22 mouse cellular contexts compared by ENCODE assay signal in genomic region chr6:47559287-47559686, GRCm38 (mm10). TPM values are rescaled to one million over a fixed set of nuclear protein-coding genes. Genes with fewer than 3 reads are reported as not detected.
A peak's percentile ranks its signal among the peaks of the same experiment; 100 is the strongest.
DNase-seq lines count a peak whose midpoint lies in the region; ATAC-seq and TF ChIP-seq lines count a peak whose summit lies in the region.
"Had no signal": no experiment of that assay in that cellular context is flagged by ENCODE, and none has a peak within 500 bp of the region (broad histone marks: within the 10 kb centered on the region; RNA-seq: fewer than 3 reads in every experiment).

No protein-coding gene starts in this region.

- peak; percentile 23 for DNase-seq in kidney, adult 2 months
- peak; percentile 64 for DNase-seq in Patski (ENCODE audit: low read depth, low spot score)
- peak; percentile 10 for DNase-seq in kidney, adult 9 months
- peak; percentile 20 to 34 for DNase-seq in kidney, postnatal 36 days
- no peak for DNase-seq in MN1 (ENCODE audit: low spot score)
- no peak for DNase-seq in frontal cortex, postnatal 36 days (ENCODE audit: low spot score in 2 of 2)
- DNase-seq: adrenal gland, postnatal 10 days; cerebellum, adult 11-12 months; cerebellum, adult 9-10 months; cerebellum, postnatal 25 days; gastrocnemius, adult 2 months; gastrocnemius, postnatal 25 days; heart, adult 11 months; heart, postnatal 4 days had no signal

- H3K9ac ChIP-seq in kidney, embryonic 15.5 days = no peak overlapping the region
- H3K9ac ChIP-seq: embryonic facial prominence, embryonic 12.5 days; forebrain, embryonic 12.5 days; heart, embryonic 13.5 days; hindbrain, embryonic 12.5 days had no signal

- 56% methylated on average over 2 of the region's 2 CpGs for WGBS in kidney, adult 2 months
- 88% methylated on average over 2 of the region's 2 CpGs for WGBS in kidney, embryonic 15.5 days

- in situ Hi-C loops in Patski (cut with MboI; ENCODE audit: low pct_unique_long_range_greater_than_20kb) = no loop called here

- no peaks in the 10 kb centered on the region for H3K9me3 ChIP-seq in kidney, embryonic 15.5 days (replicated peaks)
- H3K9me3 ChIP-seq: embryonic facial prominence, embryonic 12.5 days; forebrain, embryonic 12.5 days; heart, embryonic 13.5 days; hindbrain, embryonic 12.5 days had no signal

- no peaks in the 10 kb centered on the region; the same call in 1 of the 2 replicates for H3K4me1 ChIP-seq in kidney, adult 2 months (ENCODE audit: control insufficient read depth, insufficient read depth, low read length)
- H3K4me1 ChIP-seq in kidney, embryonic 15.5 days = no peaks in the 10 kb centered on the region
- H3K4me1 ChIP-seq: embryonic facial prominence, embryonic 12.5 days; forebrain, embryonic 12.5 days; heart, embryonic 13.5 days; hindbrain, embryonic 12.5 days had no signal

- no peak overlapping the region for H3K4me3 ChIP-seq in kidney, adult 2 months (ENCODE audit: insufficient read depth, low read depth, low read length)
- H3K4me3 ChIP-seq in kidney, embryonic 15.5 days (replicated peaks) = no peak overlapping the region
- H3K4me3 ChIP-seq: embryonic facial prominence, embryonic 12.5 days; forebrain, embryonic 12.5 days; gastrocnemius, adult 2 months; heart, embryonic 13.5 days; hindbrain, embryonic 12.5 days had no signal

- CTCF ChIA-PET in Patski (lab: Charles Lee) = interaction anchor here (1.1 to 2.5 kb wide), 3 partner anchors 13 to 32 kb away, joined by 4 to 16 read pairs (median 7); no protein-coding TSS in a partner anchor

- H3K27ac ChIP-seq in kidney, adult 2 months (ENCODE audit: insufficient read depth, low read depth, low read length) = no peak overlapping the region
- no peak overlapping the region for H3K27ac ChIP-seq in kidney, embryonic 15.5 days
- H3K27ac ChIP-seq: embryonic facial prominence, embryonic 12.5 days; forebrain, embryonic 12.5 days; gastrocnemius, adult 2 months; heart, embryonic 13.5 days; hindbrain, embryonic 12.5 days had no signal

- no peaks in the 10 kb centered on the region for H3K27me3 ChIP-seq in kidney, adult 2 months (replicated peaks; ENCODE audit: control insufficient read depth, insufficient read depth, low read length)
- H3K27me3 ChIP-seq in kidney, embryonic 15.5 days = no peaks in the 10 kb centered on the region
- H3K27me3 ChIP-seq in Patski = no peaks in the 10 kb centered on the region
- H3K27me3 ChIP-seq: embryonic facial prominence, embryonic 12.5 days; forebrain, embryonic 12.5 days; heart, embryonic 13.5 days; hindbrain, embryonic 12.5 days had no signal

- no peak for TF ChIP-seq CTCF in kidney, adult 2 months (conservative IDR thresholded peaks at IDR 0.05; ENCODE audit: insufficient read depth, insufficient read length, low read depth, low read length)
- TF ChIP-seq CTCF in Patski (IDR thresholded peaks at IDR 0.05) = no peak

- H3K4me2 ChIP-seq in kidney, embryonic 15.5 days = no peak overlapping the region
- H3K4me2 ChIP-seq: embryonic facial prominence, embryonic 12.5 days; forebrain, embryonic 12.5 days; heart, embryonic 13.5 days; hindbrain, embryonic 12.5 days had no signal

- POLR2A ChIA-PET in Patski (lab: Charles Lee) = no interaction called here

- H3K36me3 ChIP-seq in kidney, adult 2 months (ENCODE audit: control insufficient read depth, insufficient read depth, low read length) = no peaks in the 10 kb centered on the region
- peaks cover 84% of the 10 kb centered on the region for H3K36me3 ChIP-seq in kidney, embryonic 15.5 days

- no peak for ATAC-seq in kidney, embryonic 15.5 days (replicated peaks; ENCODE audit: low FRiP score)
- ATAC-seq in Patski = peak; percentile 91
- no peak for ATAC-seq in inflammation-experienced regulatory T-cells, adult 6 months
- ATAC-seq: forebrain, embryonic 16.5 days; hindbrain, embryonic 16.5 days had no signal

- TF ChIP-seq POLR2A in kidney, adult 2 months (IDR thresholded peaks at IDR 0.05; ENCODE audit: low read depth, low read length) = no peak

RNA-seq across cellular contexts. Expression of gene Ezh2, which starts 35.9 kb away (rescaled TPM):
- polyA plus RNA-seq in kidney, adult 2 months (2012; rRNA removed) = 2.8 and 4.4 TPM in 2 replicates
- 108 and 116 TPM in 2 replicates for polyA plus RNA-seq in kidney, embryonic 15.5 days (2015; fragmentation: Nextera tagmentation; extraction: Ambion mirVana)
- polyA plus RNA-seq in Patski (2021) = 125 TPM
- 10 to 100 TPM; 41.2 to 67.6 (median 43.2) TPM for polyA plus RNA-seq in inflammation-experienced regulatory T-cells, adult 6 months (2017; shearing (Covaris generic))

Comparison
In these comparisons a context has a peak if more than half of its experiments do, and no peak if none do; other contexts are left out.
1. DNase-seq: peak in kidney, adult 2 months (single experiment), Patski (single experiment), kidney, adult 9 months (single experiment) and kidney, postnatal 36 days (2 of 2); none in MN1 (single experiment) and frontal cortex, postnatal 36 days (0 of 2).